Mouse (Mus musculus) E14TG2a.4 (cell line): ENCODE data around the gene Tob2.

ENCODE experiments used
- CTCF ChIP-seq: conservative IDR thresholded peaks from 2 replicates; pipeline ENCODE4 v1.5.1; 2014; ENCODE audit warnings: low read length
- NANOG ChIP-seq: IDR thresholded peaks from 2 replicates; pipeline ENCODE4 v1.6.1; 2014; ENCODE audit warnings: borderline replicate concordance, low read length, mixed read lengths
- POU5F1 ChIP-seq: IDR thresholded peaks from 2 replicates; pipeline ENCODE4 v1.6.1; 2014; ENCODE audit warnings: low read length, borderline replicate concordance

GRCm38 (mm10) chr15:81800391-81800790 lies 58.2 kb downstream of the Tob2 start:
- TF ChIP-seq CTCF (no peak), NANOG (no peak), POU5F1 (no peak)
